Comparison of ENCODE assay signal across 8 mouse cellular contexts in genomic region chr15:51071132-51071656, GRCm38 (mm10).
DNase-seq lines count a peak whose midpoint lies in the region; ATAC-seq lines count a peak whose summit lies in the region.
"Had no signal": no experiment of that assay in that cellular context is flagged by ENCODE, and none has a peak within 500 bp of the region (broad histone marks: within the 10 kb centered on the region; RNA-seq: fewer than 3 reads in every experiment).

No protein-coding gene starts in this region.

- no peaks in the 10 kb centered on the region for H3K9me3 ChIP-seq in embryonic facial prominence, embryonic 12.5 days
- H3K9me3 ChIP-seq: heart, embryonic 12.5 days had no signal

- H3K36me3 ChIP-seq in embryonic facial prominence, embryonic 12.5 days, result no peaks in the 10 kb centered on the region
- H3K36me3 ChIP-seq: heart, embryonic 12.5 days had no signal

- H3K4me1 ChIP-seq in embryonic facial prominence, embryonic 12.5 days, result 0 out of 2 replicates have a peak, but pooled peaks cover 10% of the 10 kb centered on the region
- H3K4me1 ChIP-seq: heart, embryonic 12.5 days had no signal

- ATAC-seq in embryonic facial prominence, embryonic 12.5 days (ENCODE audit: insufficient number of reproducible peaks, insufficient read depth, low FRiP score, low TSS enrichment), result 0 out of 2 replicates have a peak, but pooled peaks have one; percentile 41

- no peak overlapping the region for H3K4me3 ChIP-seq in embryonic facial prominence, embryonic 12.5 days
- H3K4me3 ChIP-seq: heart, embryonic 12.5 days had no signal

- DNase-seq in layer of hippocampus, postnatal 10 days (ENCODE audit: low spot score in 2 of 2), result peak; percentile 12 to 24
- no peak for DNase-seq in layer of hippocampus, adult 11-12 months (ENCODE audit: low spot score)
- DNase-seq in R1 (ENCODE audit: low read depth, low spot score), result peak; percentile 18
- DNase-seq in kidney, postnatal 36 days, result peak; percentile 19 to 52
- DNase-seq in natural killer cell, adult 2 months (ENCODE audit: low spot score in 2 of 2), result no peak
- no peak for DNase-seq in cerebellum, adult 9-11 months

- H3K27me3 ChIP-seq in embryonic facial prominence, embryonic 12.5 days, result no peaks in the 10 kb centered on the region
- H3K27me3 ChIP-seq: heart, embryonic 12.5 days had no signal

- H3K4me2 ChIP-seq in embryonic facial prominence, embryonic 12.5 days (replicated peaks), result no peak overlapping the region
- H3K4me2 ChIP-seq: heart, embryonic 12.5 days had no signal

- H3K9ac ChIP-seq in embryonic facial prominence, embryonic 12.5 days, result no peak overlapping the region
- H3K9ac ChIP-seq: heart, embryonic 12.5 days had no signal

- WGBS in embryonic facial prominence, embryonic 12.5 days, result 69% methylated on average over 10 of the region's 10 CpGs

- H3K27ac ChIP-seq in embryonic facial prominence, embryonic 12.5 days, result no peak overlapping the region

Comparison
In these comparisons a context has a peak if more than half of its experiments do, and no peak if none do; other contexts are left out.
1. DNase-seq: peak in layer of hippocampus, postnatal 10 days (2 of 2), R1 (single experiment) and kidney, postnatal 36 days (2 of 2); none in layer of hippocampus, adult 11-12 months (single experiment), natural killer cell, adult 2 months (0 of 2) and cerebellum, adult 9-11 months (single experiment).